Comparison of ENCODE assay signal across 11 mouse cellular contexts in genomic region chr12:16665022-16665421, GRCm38 (mm10). TPM values are rescaled to one million over a fixed set of nuclear protein-coding genes. Genes with fewer than 3 reads are reported as not detected.
DNase-seq lines count a peak whose midpoint lies in the region; ATAC-seq and TF ChIP-seq lines count a peak whose summit lies in the region.
"Had no signal": no experiment of that assay in that cellular context is flagged by ENCODE, and none has a peak within 500 bp of the region (broad histone marks: within the 10 kb centered on the region; RNA-seq: fewer than 3 reads in every experiment).

No protein-coding gene starts in this region.

- H3K27me3 ChIP-seq in forebrain, embryonic 10.5 days (ENCODE audit: poor library complexity, severe bottlenecking): no peaks in the 10 kb centered on the region
- no peaks in the 10 kb centered on the region for H3K27me3 ChIP-seq in forebrain, embryonic 12.5 days
- H3K27me3 ChIP-seq in forebrain, embryonic 16.5 days (replicated peaks; ENCODE audit: control insufficient read depth, insufficient read depth, low read length): no peaks in the 10 kb centered on the region
- H3K27me3 ChIP-seq in midbrain, embryonic 13.5 days: no peaks in the 10 kb centered on the region

- no peak; the same call in 1 of the 2 replicates for ATAC-seq in forebrain, embryonic 12.5 days (ENCODE audit: low FRiP score)
- peak; percentile 47 for ATAC-seq in forebrain, embryonic 16.5 days
- ATAC-seq in midbrain, embryonic 13.5 days: peak; percentile 51

- WGBS in forebrain, embryonic 10.5 days: no CpG with 5 or more reads among the region's 2 CpGs
- no CpG with 5 or more reads among the region's 2 CpGs for WGBS in forebrain, embryonic 12.5 days
- WGBS in forebrain, embryonic 16.5 days: no CpG with 5 or more reads among the region's 2 CpGs
- 0% methylated on average over 1 of the region's 2 CpGs for WGBS in midbrain, embryonic 13.5 days

- no peak overlapping the region for H3K27ac ChIP-seq in forebrain, embryonic 10.5 days
- no peak overlapping the region for H3K27ac ChIP-seq in forebrain, embryonic 12.5 days
- H3K27ac ChIP-seq in ES-E14 (ENCODE audit: insufficient read depth, low read depth, low read length, poor library complexity, severe bottlenecking): no peak overlapping the region
- H3K27ac ChIP-seq in forebrain, embryonic 16.5 days (ENCODE audit: low read length): no peak overlapping the region
- H3K27ac ChIP-seq in midbrain, embryonic 13.5 days: no peak overlapping the region

- no peak overlapping the region for H3K4me2 ChIP-seq in forebrain, embryonic 12.5 days
- no peak overlapping the region for H3K4me2 ChIP-seq in forebrain, embryonic 16.5 days (ENCODE audit: low read length)
- H3K4me2 ChIP-seq in midbrain, embryonic 13.5 days (replicated peaks): no peak overlapping the region

- in situ Hi-C loops in ES-E14 (cut with MboI; ENCODE audit: low sequenced_read_pairs in 2 of 2, unreplicated experiment in 2 of 2): no loop called here

- DNase-seq in forebrain, embryonic 10.5 days (ENCODE audit: extremely low spot score, low spot score): peak; percentile 55
- DNase-seq in ES-E14 (ENCODE audit: low read depth, low spot score): peak; percentile 84
- DNase-seq in left cerebral cortex, adult 18-20 months (ENCODE audit: low spot score in 2 of 2): no peak
- no peak for DNase-seq in left cerebral cortex, postnatal 10 days (ENCODE audit: extremely low spot score in 1 of 2, low spot score in 2 of 2)
- DNase-seq in right cerebral cortex, postnatal 36 days (ENCODE audit: low spot score in 2 of 2): no peak
- DNase-seq: layer of hippocampus, postnatal 36 days; thymus, postnatal 36 days had no signal

- intact Hi-C loops in left cerebral cortex, postnatal 10 days (cut with DNase I): no loop called here

- H3K9me3 ChIP-seq in forebrain, embryonic 10.5 days: no peaks in the 10 kb centered on the region
- H3K9me3 ChIP-seq in forebrain, embryonic 12.5 days: no peaks in the 10 kb centered on the region
- H3K9me3 ChIP-seq in ES-E14 (ENCODE audit: control insufficient read depth, insufficient read depth, low read depth, low read length): no peaks in the 10 kb centered on the region
- H3K9me3 ChIP-seq in forebrain, embryonic 16.5 days (ENCODE audit: control insufficient read depth, low read length): no peaks in the 10 kb centered on the region
- no peaks in the 10 kb centered on the region for H3K9me3 ChIP-seq in midbrain, embryonic 13.5 days

- peaks cover 6% of the 10 kb centered on the region; the same call in 1 of the 2 replicates for H3K36me3 ChIP-seq in forebrain, embryonic 10.5 days (replicated peaks)
- no peaks in the 10 kb centered on the region for H3K36me3 ChIP-seq in forebrain, embryonic 12.5 days (replicated peaks)
- no peaks in the 10 kb centered on the region for H3K36me3 ChIP-seq in ES-E14 (ENCODE audit: control insufficient read depth, insufficient read depth, low read length, poor library complexity, severe bottlenecking)
- H3K36me3 ChIP-seq in forebrain, embryonic 16.5 days (ENCODE audit: control insufficient read depth, insufficient read depth): no peaks in the 10 kb centered on the region
- H3K36me3 ChIP-seq in midbrain, embryonic 13.5 days: no peaks in the 10 kb centered on the region

- peaks cover 16% of the 10 kb centered on the region for H3K4me1 ChIP-seq in forebrain, embryonic 10.5 days
- H3K4me1 ChIP-seq in forebrain, embryonic 12.5 days: peaks cover 5% of the 10 kb centered on the region; the same call in 1 of the 2 replicates
- H3K4me1 ChIP-seq in ES-E14 (ENCODE audit: control insufficient read depth in 2 of 2, insufficient read depth in 2 of 2, low read length in 2 of 2, poor library complexity in 1 of 2): peaks cover 3 to 24% of the 10 kb centered on the region in 2 experiments; a peak in 3 of 4 replicates
- H3K4me1 ChIP-seq in forebrain, embryonic 16.5 days (replicated peaks; ENCODE audit: control insufficient read depth, insufficient read depth, low read length): peaks cover 8% of the 10 kb centered on the region
- H3K4me1 ChIP-seq in midbrain, embryonic 13.5 days (replicated peaks): peaks cover 9% of the 10 kb centered on the region; the same call in 1 of the 2 replicates

- no peak overlapping the region for H3K4me3 ChIP-seq in forebrain, embryonic 10.5 days
- H3K4me3 ChIP-seq in forebrain, embryonic 12.5 days (replicated peaks): no peak overlapping the region
- no peak overlapping the region for H3K4me3 ChIP-seq in ES-E14 (ENCODE audit: insufficient read depth in 1 of 2, low read depth in 1 of 2, low read length in 2 of 2, poor library complexity in 1 of 2, severe bottlenecking in 1 of 2)
- H3K4me3 ChIP-seq in forebrain, embryonic 16.5 days (replicated peaks; ENCODE audit: low read length): no peak overlapping the region
- H3K4me3 ChIP-seq in midbrain, embryonic 13.5 days (replicated peaks): no peak overlapping the region

- no peak overlapping the region for H3K9ac ChIP-seq in forebrain, embryonic 12.5 days
- H3K9ac ChIP-seq in ES-E14 (ENCODE audit: insufficient read depth, low read depth, low read length, poor library complexity, severe bottlenecking): no peak overlapping the region
- no peak overlapping the region for H3K9ac ChIP-seq in forebrain, embryonic 16.5 days (replicated peaks; ENCODE audit: low read depth, low read length)
- H3K9ac ChIP-seq in midbrain, embryonic 13.5 days (replicated peaks): no peak overlapping the region

TF ChIP-seq in ES-E14, 5 proteins besides CTCF, POLR2A, EP300 and RAD21:
- no peak for TF ChIP-seq MAFK (IDR thresholded peaks at IDR 0.05; ENCODE audit: insufficient read depth, low read depth, low read length)
- no peak for TF ChIP-seq ZC3H11A (IDR thresholded peaks at IDR 0.05; ENCODE audit: borderline replicate concordance, low read depth, low read length)
- no peak for TF ChIP-seq ZNF384 (IDR thresholded peaks at IDR 0.05; ENCODE audit: low read depth, low read length)
TF ChIP-seq in ES-E14: peak in this region for 0.

RNA-seq across cellular contexts. Expression of gene Ntsr2, which starts 11.8 kb away (rescaled TPM):
- polyA plus RNA-seq in forebrain, embryonic 10.5 days (2016; fragmentation: Nextera tagmentation; extraction: Ambion mirVana): not detected in 2 replicates
- 0.13 TPM in 1 of 2 replicates, not detected in the other for polyA plus RNA-seq in forebrain, embryonic 12.5 days (2016; fragmentation: Nextera tagmentation; extraction: Ambion mirVana)
- total RNA-seq in ES-E14 (2012; rRNA removed): not detected in 2 replicates
- 1.8 and 2.9 TPM in 2 replicates for polyA plus RNA-seq in forebrain, embryonic 16.5 days (2015; fragmentation: Nextera tagmentation; extraction: Ambion mirVana)
- 0.21 and 0.22 TPM in 2 replicates for polyA plus RNA-seq in midbrain, embryonic 13.5 days (2015; fragmentation: Nextera tagmentation; extraction: Ambion mirVana)
- 100 to 1,000 TPM; 120 to 126 TPM for total RNA-seq in left cerebral cortex, adult 18-20 months (2021)
- total RNA-seq in left cerebral cortex, postnatal 10 days (2021): 10 to 100 TPM; 63.1 to 78.5 TPM
- polyA plus RNA-seq: liver, embryonic 16.5 days had no signal

RNA-seq across cellular contexts. Expression of gene Lpin1, which starts 54.3 kb away (rescaled TPM):
- 3.5 and 4.4 TPM in 2 replicates for polyA plus RNA-seq in forebrain, embryonic 10.5 days (2016; fragmentation: Nextera tagmentation; extraction: Ambion mirVana)
- polyA plus RNA-seq in forebrain, embryonic 12.5 days (2016; fragmentation: Nextera tagmentation; extraction: Ambion mirVana): 10.4 and 11.1 TPM in 2 replicates
- total RNA-seq in ES-E14 (2012; rRNA removed): 15.8 and 20.0 TPM in 2 replicates
- 19.5 and 23.0 TPM in 2 replicates for polyA plus RNA-seq in forebrain, embryonic 16.5 days (2015; fragmentation: Nextera tagmentation; extraction: Ambion mirVana)
- polyA plus RNA-seq in midbrain, embryonic 13.5 days (2015; fragmentation: Nextera tagmentation; extraction: Ambion mirVana): 22.0 and 22.8 TPM in 2 replicates
- total RNA-seq in left cerebral cortex, adult 18-20 months (2021): 10 to 100 TPM; 23.3 to 30.5 TPM
- total RNA-seq in left cerebral cortex, postnatal 10 days (2021): 10 to 100 TPM; 14.4 to 15.4 TPM

Comparison
In these comparisons a context has a peak if more than half of its experiments do, and no peak if none do; other contexts are left out.
1. DNase-seq: peak in forebrain, embryonic 10.5 days (single experiment) and ES-E14 (single experiment); none in left cerebral cortex, adult 18-20 months (0 of 2), left cerebral cortex, postnatal 10 days (0 of 2) and right cerebral cortex, postnatal 36 days (0 of 2).